Mouse (Mus musculus) forebrain, embryonic 15.5 days (tissue): ENCODE measurements around the gene Cd109. TPM values are rescaled to one million over a fixed set of nuclear protein-coding genes. Genes with fewer than 3 reads are reported as not detected.

Experiments
- ATAC-seq: fragments of 200-750 bp; cut with Nextera tagmentation; replicated peaks from 2 replicates; pipeline ENCODE4 v1.8.0; 2017; ENCODE audit warnings: mild to moderate bottlenecking, moderate TSS enrichment, moderate library complexity
- H3K27ac ChIP-seq: fragments of 300-500 bp; sonication (generic); replicated peaks from 2 replicates; pipeline ENCODE4 v1.5.1; 2015; ENCODE audit warnings: mild to moderate bottlenecking, inconsistent platforms
- H3K27me3 ChIP-seq: fragments of 300-500 bp; sonication (generic); 2 replicates; pipeline ENCODE4 v1.6.1; 2015; ENCODE audit warnings: inconsistent platforms
- H3K36me3 ChIP-seq: fragments of 300-500 bp; sonication (generic); 2 replicates; pipeline ENCODE4 v1.6.1; 2015; ENCODE audit warnings: mild to moderate bottlenecking, inconsistent platforms
- H3K4me1 ChIP-seq: fragments of 300-500 bp; sonication (generic); 2 replicates; pipeline ENCODE4 v1.6.1; 2015; ENCODE audit warnings: inconsistent platforms
- H3K4me2 ChIP-seq: fragments of 300-500 bp; sonication (generic); replicated peaks from 2 replicates; pipeline ENCODE4 v1.6.1; 2015; ENCODE audit warnings: mild to moderate bottlenecking, inconsistent platforms
- H3K4me3 ChIP-seq: fragments of 300-500 bp; sonication (generic); 2 replicates; pipeline ENCODE4 v1.5.1; 2015; ENCODE audit warnings: mild to moderate bottlenecking, inconsistent platforms
- H3K9ac ChIP-seq: fragments of 300-500 bp; sonication (generic); replicated peaks from 2 replicates; pipeline ENCODE4 v1.6.1; 2015; ENCODE audit warnings: mild to moderate bottlenecking, inconsistent platforms
- H3K9me3 ChIP-seq: fragments of 300-500 bp; sonication (generic); 2 replicates; pipeline ENCODE4 v1.6.1; 2016; ENCODE audit warnings: inconsistent platforms
- WGBS: fragments of 180-500 bp; shearing (Covaris S2); methylation state at CpG from one replicate; pipeline ENCODE4 v1.1.7; 2015; ENCODE audit warnings: mixed read lengths; 5-methylcytosine and 5-hydroxymethylcytosine counted together
- polyA plus RNA-seq: library from polyadenylated mRNA; unstranded; fragments of >200 nt; fragmentation: Nextera tagmentation; extraction: Ambion mirVana; gene quantifications from 2 replicates; pipeline ENCODE4 v1.2.1, GENCODE M21; 2015

Gene Cd109
- polyA plus RNA-seq, result 1.1 and 1.5 TPM in 2 replicates

- H3K27ac ChIP-seq, result no peak within 1 kb of the TSS
- H3K4me1 ChIP-seq, result peaks cover 17% of the 10 kb centered on the region
- peak within 1 kb of the TSS; percentile 99 for H3K4me2 ChIP-seq
- peak within 1 kb of the TSS; percentile 64 for H3K9ac ChIP-seq
- H3K4me3 ChIP-seq, result peak within 1 kb of the TSS; percentile 68
- H3K27me3 ChIP-seq, result peaks cover 10% of the 10 kb centered on the region; the same call in 1 of the 2 replicates
- under 1% methylated on average over 43 of the region's 43 CpGs for WGBS
- ATAC-seq, result peak; percentile 69
- no peaks in the 10 kb centered on the region for H3K36me3 ChIP-seq
- no peaks in the 10 kb centered on the region for H3K9me3 ChIP-seq
These were observed at the start of gene Cd109 for GRCm38 (mm10) chr9:78615401-78616021. TSS of gene Cd109 (plus strand) at chr9:78615546.

- ATAC-seq, result no peak
- H3K9ac ChIP-seq, result no peak overlapping the region
- H3K36me3 ChIP-seq, result peaks cover 23% of the 10 kb centered on the region
- no peaks in the 10 kb centered on the region for H3K27me3 ChIP-seq
- H3K4me1 ChIP-seq, result no peaks in the 10 kb centered on the region
- H3K27ac ChIP-seq, result no peak overlapping the region
- no peak overlapping the region for H3K4me2 ChIP-seq
- no peaks in the 10 kb centered on the region for H3K9me3 ChIP-seq
- 71% methylated on average over 9 of the region's 9 CpGs for WGBS
- H3K4me3 ChIP-seq, result no peak overlapping the region
These were observed 45.4 kb upstream of the Cd109 start for GRCm38 (mm10) chr9:78569934-78570333.

GRCm38 (mm10) chr9:78576466-78576865 lies 38.9 kb upstream of the Cd109 start:
- Histone ChIP-seq H3K27ac (no peak overlapping the region), H3K4me3 (no peak overlapping the region), H3K4me1 (no peaks in the 10 kb centered on the region), H3K9me3 (no peaks in the 10 kb centered on the region), H3K36me3 (peaks cover 27% of the 10 kb centered on the region; the same call in 1 of the 2 replicates), H3K27me3 (no peaks in the 10 kb centered on the region), H3K9ac (no peak overlapping the region), H3K4me2 (no peak overlapping the region)
- ATAC-seq, result no peak
- WGBS, result 90% methylated on average over 5 of the region's 5 CpGs

DNA sequence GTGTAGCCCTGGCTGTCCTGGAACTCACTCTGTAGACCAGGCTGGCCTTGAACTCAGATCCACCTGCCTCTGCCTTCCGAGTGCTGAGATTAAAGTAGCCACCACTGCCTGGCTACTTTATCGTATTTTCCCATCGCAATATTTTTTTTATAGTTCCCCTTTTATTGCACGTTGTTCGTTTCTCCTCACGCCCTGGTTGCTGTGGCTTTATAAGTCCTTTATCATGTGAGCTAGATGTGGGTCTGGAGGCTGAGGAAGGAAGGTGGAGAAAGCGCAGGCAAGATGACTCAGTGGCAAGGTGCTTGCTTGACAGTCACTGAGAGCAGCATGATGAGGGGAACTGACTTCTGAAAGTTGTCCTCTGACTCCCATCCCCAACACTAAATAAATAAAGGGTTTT lies 36.5 kb upstream of the Cd109 start:
- Histone ChIP-seq H3K4me1 (no peaks in the 10 kb centered on the region), H3K4me2 (no peak overlapping the region), H3K4me3 (no peak overlapping the region), H3K36me3 (peaks cover 16% of the 10 kb centered on the region; the same call in 1 of the 2 replicates), H3K27me3 (no peaks in the 10 kb centered on the region), H3K9me3 (no peaks in the 10 kb centered on the region), H3K9ac (no peak overlapping the region), H3K27ac (no peak overlapping the region)
- WGBS, result 96% methylated on average over 7 of the region's 7 CpGs
- ATAC-seq, result no peak

- no peak overlapping the region for H3K4me3 ChIP-seq
- peaks cover 16% of the 10 kb centered on the region; the same call in 1 of the 2 replicates for H3K36me3 ChIP-seq
- no peaks in the 10 kb centered on the region for H3K27me3 ChIP-seq
- H3K4me1 ChIP-seq, result no peaks in the 10 kb centered on the region
- no peak overlapping the region for H3K27ac ChIP-seq
- no peak overlapping the region for H3K4me2 ChIP-seq
- no peak for ATAC-seq
- no peak overlapping the region for H3K9ac ChIP-seq
- H3K9me3 ChIP-seq, result no peaks in the 10 kb centered on the region
- WGBS, result 45% methylated on average over 10 of the region's 10 CpGs
These were observed 35.5 kb upstream of the Cd109 start for GRCm38 (mm10) chr9:78579644-78580396.

GRCm38 (mm10) chr9:78587218-78587883 lies 28.0 kb upstream of the Cd109 start:
- no peaks in the 10 kb centered on the region for H3K9me3 ChIP-seq
- ATAC-seq, result no peak; the same call in 1 of the 2 replicates
- peak overlapping the region; percentile 65 for H3K4me3 ChIP-seq
- 1% methylated on average over 31 of the region's 31 CpGs for WGBS
- peak overlapping the region; percentile 71 for H3K27ac ChIP-seq
- no peaks in the 10 kb centered on the region for H3K36me3 ChIP-seq
- peaks cover 4% of the 10 kb centered on the region; the same call in 1 of the 2 replicates for H3K4me1 ChIP-seq
- H3K27me3 ChIP-seq, result no peaks in the 10 kb centered on the region
- peak overlapping the region; percentile 59 for H3K9ac ChIP-seq
- H3K4me2 ChIP-seq, result peak overlapping the region; percentile 48

GRCm38 (mm10) chr9:78587914-78588313 lies 27.4 kb upstream of the Cd109 start, which contains the start of gene Slc17a5:
TSS of gene Slc17a5 (minus strand) at chr9:78588041.
- ATAC-seq, result peak; percentile 98
- Histone ChIP-seq H3K27ac (peak within 1 kb of the TSS; percentile 71), H3K4me3 (peak within 1 kb of the TSS; percentile 65), H3K4me2 (peak within 1 kb of the TSS; percentile 48), H3K4me1 (peaks cover 4% of the 10 kb centered on the region; the same call in 1 of the 2 replicates), H3K9me3 (no peaks in the 10 kb centered on the region), H3K27me3 (no peaks in the 10 kb centered on the region), H3K9ac (peak within 1 kb of the TSS; percentile 59), H3K36me3 (no peaks in the 10 kb centered on the region)
- WGBS, result 0% methylated on average over 27 of the region's 27 CpGs

DNA sequence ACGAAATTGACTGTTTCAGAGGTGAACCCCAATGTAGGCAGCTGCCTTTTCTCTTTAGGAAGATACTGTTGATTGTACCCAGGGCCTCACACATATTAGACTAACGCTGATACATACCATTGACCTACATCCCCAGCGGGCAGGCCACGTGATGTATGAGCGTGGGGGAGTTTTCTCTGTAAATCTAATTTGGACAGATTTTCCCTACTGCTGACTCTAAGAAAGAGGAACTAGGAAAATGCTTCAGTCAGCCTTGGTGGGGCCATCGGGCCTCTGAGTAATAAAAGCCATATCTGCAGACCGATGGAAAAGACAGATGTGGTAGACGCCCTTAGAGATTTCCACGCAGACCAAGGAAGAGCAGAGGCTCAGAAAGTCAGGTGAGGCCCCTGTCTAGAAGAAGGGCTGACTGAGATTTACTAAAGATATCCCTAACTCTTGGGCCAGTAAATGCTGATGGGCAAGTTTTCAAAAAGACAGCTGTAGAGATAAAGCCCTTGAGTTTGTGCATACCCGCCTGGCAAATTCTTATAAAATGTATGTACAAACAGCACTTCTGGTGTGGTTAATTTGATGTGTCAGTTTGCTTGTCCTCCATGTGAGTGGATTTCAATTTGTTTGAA lies 26.8 kb upstream of the Cd109 start:
- H3K36me3 ChIP-seq, result no peaks in the 10 kb centered on the region
- H3K9me3 ChIP-seq, result no peaks in the 10 kb centered on the region
- H3K4me3 ChIP-seq, result peak overlapping the region; percentile 65
- peak; percentile 53 for ATAC-seq
- H3K4me2 ChIP-seq, result peak overlapping the region; percentile 48
- no peaks in the 10 kb centered on the region for H3K27me3 ChIP-seq
- H3K27ac ChIP-seq, result peak overlapping the region; percentile 71
- H3K4me1 ChIP-seq, result peaks cover 4% of the 10 kb centered on the region; the same call in 1 of the 2 replicates
- 81% methylated on average over 10 of the region's 10 CpGs for WGBS
- H3K9ac ChIP-seq, result no peak overlapping the region; the same call in 1 of the 2 replicates

DNA sequence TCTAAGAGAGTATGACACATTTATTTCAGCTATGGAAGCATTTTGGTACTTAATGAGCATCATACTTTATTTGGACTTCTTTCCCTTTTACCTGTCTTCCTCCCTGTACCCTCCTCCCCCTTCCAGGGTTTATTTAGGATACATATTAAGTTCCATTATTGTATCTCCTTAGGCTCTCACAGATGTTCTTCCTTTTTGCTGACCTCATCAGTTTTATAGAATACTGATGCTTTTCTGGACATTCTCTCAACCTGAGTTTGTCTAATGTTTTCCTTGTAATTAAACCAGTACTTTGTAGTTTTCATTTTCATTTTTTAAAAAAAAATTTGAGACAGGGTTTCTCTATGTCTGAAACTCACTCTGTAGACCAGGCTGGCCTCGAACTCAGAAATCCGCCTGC lies 24.9 kb upstream of the Cd109 start:
- 95% methylated on average over 2 of the region's 2 CpGs for WGBS
- H3K4me3 ChIP-seq, result no peak overlapping the region
- H3K27me3 ChIP-seq, result no peaks in the 10 kb centered on the region
- H3K36me3 ChIP-seq, result no peaks in the 10 kb centered on the region
- H3K4me2 ChIP-seq, result no peak overlapping the region
- no peaks in the 10 kb centered on the region for H3K9me3 ChIP-seq
- H3K9ac ChIP-seq, result no peak overlapping the region
- no peak for ATAC-seq
- H3K4me1 ChIP-seq, result peaks cover 4% of the 10 kb centered on the region; the same call in 1 of the 2 replicates
- no peak overlapping the region for H3K27ac ChIP-seq

GRCm38 (mm10) chr9:78595257-78595656 lies 20.1 kb upstream of the Cd109 start:
- H3K4me3 ChIP-seq, result no peak overlapping the region
- no peaks in the 10 kb centered on the region for H3K9me3 ChIP-seq
- 90% methylated on average over 3 of the region's 3 CpGs for WGBS
- H3K4me2 ChIP-seq, result no peak overlapping the region
- no peak overlapping the region for H3K9ac ChIP-seq
- H3K36me3 ChIP-seq, result no peaks in the 10 kb centered on the region
- no peak for ATAC-seq
- H3K27me3 ChIP-seq, result no peaks in the 10 kb centered on the region
- H3K4me1 ChIP-seq, result no peaks in the 10 kb centered on the region
- no peak overlapping the region for H3K27ac ChIP-seq

DNA sequence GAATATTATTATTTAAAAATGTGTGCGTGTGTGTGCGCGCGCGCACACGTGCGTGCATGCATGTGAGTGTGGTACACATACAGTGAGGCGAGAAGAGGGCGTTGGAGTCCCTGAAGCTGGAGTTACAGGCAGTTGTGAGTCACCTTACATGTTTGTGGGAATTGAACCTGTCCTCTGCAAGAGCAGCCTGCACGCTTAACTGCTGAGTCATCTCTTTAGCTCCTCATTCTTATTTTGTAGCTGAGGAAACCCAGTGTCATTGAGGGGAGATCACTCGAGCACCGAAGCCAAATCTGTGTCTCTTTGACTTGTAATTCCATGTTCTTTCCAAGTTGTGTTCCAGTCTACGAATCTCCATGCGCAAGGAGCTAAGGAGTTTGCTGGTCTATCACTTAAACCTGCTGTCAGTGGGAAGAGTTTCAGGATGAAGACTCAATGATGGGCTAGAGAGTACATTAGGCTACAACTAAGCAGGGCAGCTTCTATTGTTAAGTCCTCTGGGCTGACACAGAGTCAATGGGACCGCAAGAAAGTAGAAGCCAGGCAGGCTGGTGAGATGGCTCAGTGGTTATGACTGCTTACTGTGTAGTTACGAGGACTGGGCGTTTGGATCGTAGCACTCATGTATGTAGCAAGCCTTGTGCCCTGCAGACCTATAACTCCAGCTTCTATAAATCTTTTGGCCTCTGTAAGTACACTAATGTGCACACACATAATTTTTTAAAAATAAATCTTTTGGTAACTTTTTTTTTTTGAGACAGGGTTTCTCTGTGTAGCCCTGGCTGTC lies 19.4 kb upstream of the Cd109 start:
- Histone ChIP-seq H3K4me1 (no peaks in the 10 kb centered on the region), H3K27ac (no peak overlapping the region), H3K4me2 (no peak overlapping the region), H3K4me3 (no peak overlapping the region), H3K36me3 (no peaks in the 10 kb centered on the region), H3K9ac (no peak overlapping the region), H3K9me3 (no peaks in the 10 kb centered on the region), H3K27me3 (no peaks in the 10 kb centered on the region)
- no peak for ATAC-seq
- 92% methylated on average over 18 of the region's 18 CpGs for WGBS
